Mouse (Mus musculus): Measurements from ENCODE around the gene Cym. TPM values are rescaled to one million over a fixed set of nuclear protein-coding genes. Genes with fewer than 3 reads are reported as not detected.

Cym gene
- total and polyA plus RNA-seq, 2 experiments from 2014 or later = 0.63 TPM; not detected in 1

GRCm38 (mm10) chr3:107180860-107181259, 40.7 kb downstream of the Cym start:
- Histone ChIP-seq H3K4me3 (ENCODE audit: low read length) (no peak overlapping the region), H3K9me3 (ENCODE audit: low read length) (no peaks in the 10 kb centered on the region), H3K27me3 (ENCODE audit: insufficient read depth, low read length) (no peaks in the 10 kb centered on the region), H3K36me3 (ENCODE audit: insufficient read depth, low read length) (no peaks in the 10 kb centered on the region), H3K27ac (no peak overlapping the region), H3K4me2 (ENCODE audit: low read depth, low read length) (no peak overlapping the region), H3K9ac (replicated peaks; ENCODE audit: low read length) (no peak overlapping the region), H3K4me1 (ENCODE audit: insufficient read depth, low read length) (peaks cover 5% of the 10 kb centered on the region; the same call in 1 of the 2 replicates)
- WGBS = 69% methylated on average over 2 of the region's 2 CpGs
- no peak for TF ChIP-seq CTCF (IDR thresholded peaks at IDR 0.05; ENCODE audit: low read depth)
- DNase-seq (ENCODE audit: low spot score) (no peak), ATAC-seq (no peak)

- no peak overlapping the region for H3K4me2 ChIP-seq (ENCODE audit: low read depth, low read length)
- no peaks in the 10 kb centered on the region for H3K36me3 ChIP-seq (ENCODE audit: insufficient read depth, low read length)
- TF ChIP-seq CTCF (IDR thresholded peaks at IDR 0.05; ENCODE audit: low read depth) = no peak
- no peaks in the 10 kb centered on the region for H3K27me3 ChIP-seq (ENCODE audit: insufficient read depth, low read length)
- no peak overlapping the region for H3K4me3 ChIP-seq (ENCODE audit: low read length)
- H3K4me1 ChIP-seq (ENCODE audit: insufficient read depth, low read length) = peaks cover 11% of the 10 kb centered on the region; the same call in 1 of the 2 replicates
- ATAC-seq = peak; percentile 82
- no peak overlapping the region for H3K9ac ChIP-seq (replicated peaks; ENCODE audit: low read length)
- DNase-seq (ENCODE audit: low spot score) = peak; percentile 75
- 28% methylated on average over 9 of the region's 9 CpGs for WGBS
- H3K9me3 ChIP-seq (ENCODE audit: low read length) = no peaks in the 10 kb centered on the region
- H3K27ac ChIP-seq = no peak overlapping the region; the same call in 1 of the 2 replicates
Observed at GRCm38 (mm10) chr3:107176501-107176900, 45.0 kb downstream of the Cym start.

- no peaks in the 10 kb centered on the region for H3K27me3 ChIP-seq (ENCODE audit: insufficient read depth, low read length)
- no peak overlapping the region for H3K9ac ChIP-seq (replicated peaks; ENCODE audit: low read length)
- no peak for TF ChIP-seq CTCF (IDR thresholded peaks at IDR 0.05; ENCODE audit: low read depth)
- H3K4me1 ChIP-seq (ENCODE audit: insufficient read depth, low read length) = peaks cover 11% of the 10 kb centered on the region; the same call in 1 of the 2 replicates
- no peaks in the 10 kb centered on the region for H3K9me3 ChIP-seq (ENCODE audit: low read length)
- peak overlapping the region; percentile 27; the same call in 1 of the 2 replicates for H3K27ac ChIP-seq
- H3K4me3 ChIP-seq (ENCODE audit: low read length) = no peak overlapping the region
- ATAC-seq (peak; percentile 76), DNase-seq (ENCODE audit: low spot score) (peak; percentile 82)
- no peaks in the 10 kb centered on the region for H3K36me3 ChIP-seq (ENCODE audit: insufficient read depth, low read length)
- no peak overlapping the region for H3K4me2 ChIP-seq (ENCODE audit: low read depth, low read length)
- 30% methylated on average over 4 of the region's 4 CpGs for WGBS
Observed at GRCm38 (mm10) chr3:107175486-107175885, 46.0 kb downstream of the Cym start.

GRCm38 (mm10) chr3:107172556-107172955, 49.0 kb downstream of the Cym start:
- Histone ChIP-seq H3K4me3 (ENCODE audit: low read length) (no peak overlapping the region), H3K4me1 (ENCODE audit: insufficient read depth, low read length) (peaks cover 11% of the 10 kb centered on the region; the same call in 1 of the 2 replicates), H3K4me2 (ENCODE audit: low read depth, low read length) (no peak overlapping the region), H3K9ac (replicated peaks; ENCODE audit: low read length) (no peak overlapping the region), H3K9me3 (ENCODE audit: low read length) (no peaks in the 10 kb centered on the region), H3K36me3 (ENCODE audit: insufficient read depth, low read length) (no peaks in the 10 kb centered on the region), H3K27ac (no peak overlapping the region), H3K27me3 (ENCODE audit: insufficient read depth, low read length) (no peaks in the 10 kb centered on the region)
- ATAC-seq = peak; percentile 48
- peak; percentile 68 for DNase-seq (ENCODE audit: low spot score)
- no peak for TF ChIP-seq CTCF (IDR thresholded peaks at IDR 0.05; ENCODE audit: low read depth)
- WGBS = 59% methylated on average over 1 of the region's 1 CpGs

GRCm38 (mm10) chr3:107171964-107172363, 49.6 kb downstream of the Cym start:
- DNase-seq (ENCODE audit: low spot score) (no peak), ATAC-seq (no peak)
- Histone ChIP-seq H3K9ac (replicated peaks; ENCODE audit: low read length) (no peak overlapping the region), H3K36me3 (ENCODE audit: insufficient read depth, low read length) (no peaks in the 10 kb centered on the region), H3K9me3 (ENCODE audit: low read length) (no peaks in the 10 kb centered on the region), H3K4me2 (ENCODE audit: low read depth, low read length) (no peak overlapping the region), H3K27me3 (ENCODE audit: insufficient read depth, low read length) (no peaks in the 10 kb centered on the region), H3K27ac (no peak overlapping the region), H3K4me3 (ENCODE audit: low read length) (no peak overlapping the region), H3K4me1 (ENCODE audit: insufficient read depth, low read length) (peaks cover 11% of the 10 kb centered on the region; the same call in 1 of the 2 replicates)
- 83% methylated on average over 3 of the region's 3 CpGs for WGBS
- no peak for TF ChIP-seq CTCF (IDR thresholded peaks at IDR 0.05; ENCODE audit: low read depth)

GRCm38 (mm10) chr3:107169552-107169951, 52.0 kb downstream of the Cym start:
- Histone ChIP-seq H3K4me1 (ENCODE audit: insufficient read depth, low read length) (no peaks in the 10 kb centered on the region), H3K27me3 (ENCODE audit: insufficient read depth, low read length) (no peaks in the 10 kb centered on the region), H3K27ac (no peak overlapping the region), H3K9ac (replicated peaks; ENCODE audit: low read length) (no peak overlapping the region), H3K36me3 (ENCODE audit: insufficient read depth, low read length) (no peaks in the 10 kb centered on the region), H3K9me3 (ENCODE audit: low read length) (no peaks in the 10 kb centered on the region), H3K4me3 (ENCODE audit: low read length) (no peak overlapping the region), H3K4me2 (ENCODE audit: low read depth, low read length) (no peak overlapping the region)
- DNase-seq (ENCODE audit: low spot score) (no peak), ATAC-seq (no peak)
- WGBS = 78% methylated on average over 2 of the region's 2 CpGs
- no peak for TF ChIP-seq CTCF (IDR thresholded peaks at IDR 0.05; ENCODE audit: low read depth)

GRCm38 (mm10) chr3:107162741-107163140, 58.8 kb downstream of the Cym start:
- no peak overlapping the region for H3K9ac ChIP-seq (replicated peaks; ENCODE audit: low read length)
- ATAC-seq (no peak), DNase-seq (ENCODE audit: low spot score) (no peak)
- H3K27me3 ChIP-seq (ENCODE audit: insufficient read depth, low read length) = no peaks in the 10 kb centered on the region
- WGBS = 67% methylated on average over 2 of the region's 2 CpGs
- H3K9me3 ChIP-seq (ENCODE audit: low read length) = no peaks in the 10 kb centered on the region
- no peaks in the 10 kb centered on the region for H3K36me3 ChIP-seq (ENCODE audit: insufficient read depth, low read length)
- H3K4me1 ChIP-seq (ENCODE audit: insufficient read depth, low read length) = 0 out of 2 replicates have a peak, but pooled peaks cover 11% of the 10 kb centered on the region
- no peak overlapping the region for H3K27ac ChIP-seq
- H3K4me2 ChIP-seq (ENCODE audit: low read depth, low read length) = no peak overlapping the region
- no peak overlapping the region for H3K4me3 ChIP-seq (ENCODE audit: low read length)
- no peak for TF ChIP-seq CTCF (IDR thresholded peaks at IDR 0.05; ENCODE audit: low read depth)

Other genes with a start within 250 kb of the Cym start
- 52.0 and 53.9 TPM in 2 replicates for gene Kcna3, start 185.6 kb downstream of the Cym start, total RNA-seq (2014; rRNA removed)
- gene Kcna3, start 185.6 kb downstream of the Cym start, polyA plus RNA-seq (2015; fragmentation: Nextera tagmentation; extraction: Ambion mirVana) = 9.2 and 11.3 TPM in 2 replicates
- gene Kcna2, start 120.6 kb downstream of the Cym start, total RNA-seq (2014; rRNA removed) = 15.5 and 17.2 TPM in 2 replicates
- gene Kcna2, start 120.6 kb downstream of the Cym start, polyA plus RNA-seq (2015; fragmentation: Nextera tagmentation; extraction: Ambion mirVana) = 1.8 and 2.1 TPM in 2 replicates
- not detected in 2 replicates for gene Kcna10, start 38.7 kb downstream of the Cym start, total RNA-seq (2014; rRNA removed)
- 0.09 TPM in 1 of 2 replicates, not detected in the other for gene Kcna10, start 38.7 kb downstream of the Cym start, polyA plus RNA-seq (2015; fragmentation: Nextera tagmentation; extraction: Ambion mirVana)
- gene A630076J17Rik, start 8.9 kb upstream of the Cym start, total RNA-seq (2014; rRNA removed) = not detected in 2 replicates
- not detected in 2 replicates for gene A630076J17Rik, start 8.9 kb upstream of the Cym start, polyA plus RNA-seq (2015; fragmentation: Nextera tagmentation; extraction: Ambion mirVana)
- gene Prok1, start 18.0 kb upstream of the Cym start, total RNA-seq (2014; rRNA removed) = 0.18 and 0.26 TPM in 2 replicates
- 0.19 TPM in 1 of 2 replicates, not detected in the other for gene Prok1, start 18.0 kb upstream of the Cym start, polyA plus RNA-seq (2015; fragmentation: Nextera tagmentation; extraction: Ambion mirVana)
- gene Lamtor5, start 57.1 kb upstream of the Cym start, total RNA-seq (2014; rRNA removed) = 63.7 and 93.7 TPM in 2 replicates
- gene Lamtor5, start 57.1 kb upstream of the Cym start, polyA plus RNA-seq (2015; fragmentation: Nextera tagmentation; extraction: Ambion mirVana) = 162 and 167 TPM in 2 replicates
- 2.4 and 2.9 TPM in 2 replicates for gene Slc16a4, start 69.5 kb upstream of the Cym start, total RNA-seq (2014; rRNA removed)
- 2.3 and 2.8 TPM in 2 replicates for gene Slc16a4, start 69.5 kb upstream of the Cym start, polyA plus RNA-seq (2015; fragmentation: Nextera tagmentation; extraction: Ambion mirVana)
- 20.0 and 20.9 TPM in 2 replicates for gene Rbm15, start 111.9 kb upstream of the Cym start, total RNA-seq (2014; rRNA removed)
- 6.3 TPM in 2 replicates for gene Rbm15, start 111.9 kb upstream of the Cym start, polyA plus RNA-seq (2015; fragmentation: Nextera tagmentation; extraction: Ambion mirVana)
- 42.6 and 44.3 TPM in 2 replicates for gene Kcnc4, start 237.8 kb upstream of the Cym start, total RNA-seq (2014; rRNA removed)
- 13.3 and 16.6 TPM in 2 replicates for gene Kcnc4, start 237.8 kb upstream of the Cym start, polyA plus RNA-seq (2015; fragmentation: Nextera tagmentation; extraction: Ambion mirVana)